Mouse (Mus musculus) kidney, postnatal 36 days (tissue): ENCODE data around the gene Mvb12a.

ENCODE experiments used
- DNase-seq, 2 experiments: peaks; one replicate each; pipeline ENCODE4 v3.0.0; 2021 to 2022; ENCODE audit warnings: mixed read lengths in 2 of 2

Gene Mvb12a

GRCm38 (mm10) chr8:71567587-71567986 is 24.9 kb downstream of the Mvb12a start:
- DNase-seq: no peak

- peak; percentile 93 to 94 for DNase-seq
Measured at GRCm38 (mm10) chr8:71568387-71568937, 25.7 kb downstream of the Mvb12a start, which contains the start of gene Slc27a1. Gene Slc27a1 (plus strand): TSS chr8:71568882.

- no peak for DNase-seq
Measured at GRCm38 (mm10) chr8:71568941-71569340, 26.2 kb downstream of the Mvb12a start.

GRCm38 (mm10) chr8:71569366-71570290 is 26.9 kb downstream of the Mvb12a start:
- DNase-seq: peak; percentile 95 to 98

GRCm38 (mm10) chr8:71570291-71570954 is 27.7 kb downstream of the Mvb12a start:
- DNase-seq: peak; percentile 99

- DNase-seq: peak in 1 of 2 experiments; percentile 37
Measured at GRCm38 (mm10) chr8:71572077-71572476, 29.4 kb downstream of the Mvb12a start.

GRCm38 (mm10) chr8:71572847-71573633 is 30.3 kb downstream of the Mvb12a start:
- DNase-seq: peak; percentile 85 to 89

GRCm38 (mm10) chr8:71574426-71574825 is 31.7 kb downstream of the Mvb12a start:
- DNase-seq: no peak

- DNase-seq: no peak
Measured at GRCm38 (mm10) chr8:71575020-71575419, 32.3 kb downstream of the Mvb12a start.

GRCm38 (mm10) chr8:71577856-71578387 is 35.2 kb downstream of the Mvb12a start:
- DNase-seq: no peak

GRCm38 (mm10) chr8:71579009-71579408 is 36.3 kb downstream of the Mvb12a start:
- DNase-seq: no peak

- no peak for DNase-seq
Measured at GRCm38 (mm10) chr8:71579476-71579875, 36.8 kb downstream of the Mvb12a start.

GRCm38 (mm10) chr8:71580201-71580600 is 37.5 kb downstream of the Mvb12a start:
- no peak for DNase-seq

GRCm38 (mm10) chr8:71586891-71587290 is 44.2 kb downstream of the Mvb12a start:
- peak; percentile 61 to 84 for DNase-seq

GRCm38 (mm10) chr8:71588762-71589161 is 46.0 kb downstream of the Mvb12a start:
- no peak for DNase-seq

GRCm38 (mm10) chr8:71591017-71591416 is 48.3 kb downstream of the Mvb12a start:
- no peak for DNase-seq

GRCm38 (mm10) chr8:71591471-71592373 is 49.0 kb downstream of the Mvb12a start, which contains the start of gene Pgls:
Gene Pgls (plus strand): TSS chr8:71592176.
- DNase-seq: peak; percentile 97 to 98

GRCm38 (mm10) chr8:71592374-71593170 is 49.9 kb downstream of the Mvb12a start:
- peak; percentile 84 to 89 for DNase-seq

- DNase-seq: peak; percentile 30 to 40
Measured at GRCm38 (mm10) chr8:71593556-71594323, 51.0 kb downstream of the Mvb12a start.
